Mouse (Mus musculus) G1E-ER4 (cell line): Measurements from ENCODE around the gene Rcsd1. TPM values are rescaled to one million over a fixed set of nuclear protein-coding genes. Genes with fewer than 3 reads are reported as not detected.

Source experiments
- GATA1 ChIP-seq: IDR thresholded peaks from one replicate; pipeline ENCODE4 v1.8.0; 2012; ENCODE audit warnings: low read length, inconsistent platforms
- polyA plus RNA-seq: library from polyadenylated mRNA; stranded (reverse); fragments of >175 nt; gene quantifications from 2 replicates; pipeline ENCODE4 v1.2.3, GENCODE M21; 2012

Rcsd1 gene
- polyA plus RNA-seq, result 5.5 and 6.9 TPM in 2 replicates

DNA sequence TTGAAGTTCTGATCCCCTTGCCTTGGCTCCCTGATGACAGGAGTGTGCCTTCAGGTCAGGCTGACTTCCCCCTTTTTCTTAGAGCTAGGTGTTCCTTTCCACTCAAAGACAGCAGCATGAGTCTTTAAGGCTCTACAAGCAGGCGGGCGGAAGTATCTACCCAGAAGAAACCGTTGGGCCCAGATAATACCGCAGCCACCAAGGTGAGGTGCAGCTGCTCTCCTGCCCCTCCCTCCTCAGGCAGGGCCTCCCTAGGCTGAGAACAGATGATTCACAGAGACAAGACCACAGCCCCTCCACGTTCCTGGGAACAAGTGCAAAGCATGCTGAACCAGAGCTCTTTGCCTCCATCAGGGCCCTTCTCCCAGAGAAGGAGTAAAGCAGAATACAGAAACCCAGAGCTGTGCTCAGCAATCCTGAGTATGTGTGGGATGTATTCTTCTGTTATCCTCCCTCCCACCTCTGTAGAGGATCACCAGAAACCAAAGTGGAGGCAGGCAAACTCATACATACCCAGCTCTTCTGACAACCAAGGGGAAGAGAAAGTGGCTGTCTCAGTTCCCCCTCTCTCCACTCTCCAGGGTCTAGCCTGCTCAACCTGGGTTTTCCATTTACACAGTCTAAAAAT is at the start of gene Rcsd1:
Rcsd1 (minus strand) TSS at position 129 of the 628 bp plus-strand sequence.
- no peak for TF ChIP-seq GATA1

GRCm38 (mm10) chr1:165755194-165755593 is 45.6 kb upstream of the Rcsd1 start:
- TF ChIP-seq GATA1, result no peak

DNA sequence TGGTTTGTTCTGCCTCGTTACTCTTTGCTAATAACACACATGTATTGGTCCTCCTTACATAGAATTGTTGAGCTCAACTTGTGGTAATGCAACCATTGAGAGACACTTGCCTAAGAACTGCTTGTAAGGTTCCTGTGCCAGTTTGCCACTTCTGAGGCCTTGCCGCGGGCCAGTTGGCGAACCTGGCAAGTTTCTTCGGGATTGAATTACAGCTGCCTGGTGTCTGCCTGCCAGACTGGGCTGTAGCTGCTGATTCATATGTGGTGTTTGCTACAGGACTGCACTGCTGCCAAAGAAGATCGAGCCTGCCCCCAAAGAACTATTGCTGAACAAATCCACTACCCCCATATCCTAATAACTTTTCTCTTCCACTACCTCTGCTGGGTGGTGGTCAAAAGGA is 44.6 kb upstream of the Rcsd1 start:
- no peak for TF ChIP-seq GATA1

GRCm38 (mm10) chr1:165751838-165752237 is 42.3 kb upstream of the Rcsd1 start:
- TF ChIP-seq GATA1, result no peak

- TF ChIP-seq GATA1, result no peak
Observed at GRCm38 (mm10) chr1:165751142-165751541, 41.6 kb upstream of the Rcsd1 start.

GRCm38 (mm10) chr1:165748053-165748452 is 38.5 kb upstream of the Rcsd1 start:
- no peak for TF ChIP-seq GATA1

GRCm38 (mm10) chr1:165741989-165742388 is 32.4 kb upstream of the Rcsd1 start:
- TF ChIP-seq GATA1, result no peak

DNA sequence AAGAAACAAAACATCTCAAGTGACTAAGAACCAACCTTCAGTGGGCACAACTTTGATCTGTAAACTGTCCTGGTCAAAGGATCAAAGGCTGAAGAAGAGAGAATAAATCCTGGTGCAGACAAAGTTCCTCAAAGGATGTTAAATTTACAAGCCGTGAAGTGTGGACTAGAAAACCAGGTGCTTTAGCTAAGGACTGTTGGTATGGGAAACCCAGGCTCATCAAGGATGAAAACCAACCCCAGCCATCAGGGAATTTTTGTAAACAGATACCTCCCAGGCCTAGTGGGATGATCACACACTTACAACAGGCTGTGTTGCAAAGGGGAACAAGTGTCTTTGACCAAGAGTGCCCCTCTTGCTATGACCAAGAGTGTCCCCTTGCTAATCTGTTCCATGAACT is 29.4 kb upstream of the Rcsd1 start:
- TF ChIP-seq GATA1, result no peak

DNA sequence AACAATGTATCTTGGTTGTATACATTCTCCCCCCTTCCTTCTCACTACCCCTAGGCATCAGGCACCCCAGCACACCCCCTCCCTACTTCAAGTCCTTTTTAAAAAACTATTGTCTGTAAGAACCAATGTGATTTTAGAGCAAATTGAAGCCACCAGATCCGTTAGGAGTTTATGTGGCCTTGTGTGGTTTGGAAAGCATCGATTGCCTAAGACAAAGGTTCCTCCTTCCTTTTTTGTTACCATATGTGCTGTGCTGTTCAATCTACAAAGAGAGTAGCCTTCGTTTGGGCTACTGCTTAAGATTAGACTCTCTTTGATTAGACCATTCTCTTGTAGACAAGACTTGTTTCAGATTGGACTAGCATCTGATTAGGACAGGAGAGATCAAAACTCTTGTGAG is 28.3 kb upstream of the Rcsd1 start:
- TF ChIP-seq GATA1, result no peak

GRCm38 (mm10) chr1:165737451-165737850 is 27.9 kb upstream of the Rcsd1 start:
- TF ChIP-seq GATA1, result no peak

DNA sequence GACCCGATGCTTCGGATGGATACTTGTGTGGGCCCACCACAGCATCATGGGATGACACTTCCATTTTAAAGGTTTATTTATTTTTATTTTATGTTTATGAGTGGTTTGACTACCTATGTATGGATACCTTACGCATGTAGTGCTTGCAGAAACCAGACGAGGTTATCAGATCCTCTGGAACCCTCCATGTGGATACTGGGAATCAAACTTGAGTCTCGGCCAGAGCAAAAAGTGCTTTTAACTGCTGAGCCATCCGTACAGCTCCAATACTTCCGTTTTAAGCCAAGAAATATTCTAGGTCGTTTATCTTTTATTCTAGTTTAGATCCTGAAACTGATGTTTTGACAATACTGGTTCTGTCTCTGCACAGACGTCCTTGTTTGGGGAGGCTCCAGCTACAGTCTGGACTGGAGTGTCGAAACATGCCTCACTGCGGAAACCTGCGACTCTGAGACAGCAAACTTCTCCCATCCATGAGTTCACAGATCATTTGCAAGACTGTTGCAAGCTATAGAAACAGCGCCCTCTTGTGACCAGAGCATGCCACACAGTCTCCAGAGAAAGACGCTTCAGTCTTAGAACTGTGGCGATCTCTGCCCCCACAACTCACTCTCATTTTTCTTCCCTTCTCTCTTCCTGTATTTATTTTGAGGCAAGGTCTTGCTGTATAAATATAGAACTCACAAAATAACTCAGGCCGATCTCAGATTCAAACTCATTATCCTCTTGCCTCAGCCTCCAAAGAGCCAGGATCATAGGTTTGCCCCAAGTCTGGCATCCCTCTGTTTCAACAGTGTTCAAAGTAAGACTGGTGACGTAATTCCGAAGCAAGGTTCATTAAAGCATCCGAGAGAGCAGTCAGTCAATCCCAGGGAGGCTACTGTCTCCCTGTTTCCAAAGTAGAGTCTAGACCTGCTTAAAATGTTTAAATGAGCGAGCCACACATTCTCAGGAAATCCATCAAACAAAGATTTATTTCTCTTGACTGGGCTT is 26.6 kb upstream of the Rcsd1 start:
- TF ChIP-seq GATA1, result no peak

DNA sequence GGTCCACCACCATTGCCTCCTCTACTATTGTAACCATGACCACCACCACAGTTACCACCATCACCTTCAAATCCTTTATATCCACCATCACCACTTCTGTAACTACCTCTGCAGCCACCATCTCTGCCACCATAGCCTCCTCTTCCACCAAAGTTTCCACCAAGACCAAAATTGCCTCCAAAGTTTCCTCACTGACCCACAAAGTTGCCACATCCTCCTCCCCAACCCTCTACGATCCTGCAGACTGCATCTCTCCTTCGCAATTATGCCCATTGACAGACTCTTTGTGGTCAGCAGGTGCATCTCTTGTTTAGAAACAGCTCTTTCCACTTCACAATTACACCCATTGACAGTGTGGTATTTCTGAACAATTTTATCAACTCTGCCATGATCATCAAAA is 25.3 kb upstream of the Rcsd1 start:
- TF ChIP-seq GATA1, result no peak

- no peak for TF ChIP-seq GATA1
Observed at GRCm38 (mm10) chr1:165731553-165731952, 22.0 kb upstream of the Rcsd1 start.

DNA sequence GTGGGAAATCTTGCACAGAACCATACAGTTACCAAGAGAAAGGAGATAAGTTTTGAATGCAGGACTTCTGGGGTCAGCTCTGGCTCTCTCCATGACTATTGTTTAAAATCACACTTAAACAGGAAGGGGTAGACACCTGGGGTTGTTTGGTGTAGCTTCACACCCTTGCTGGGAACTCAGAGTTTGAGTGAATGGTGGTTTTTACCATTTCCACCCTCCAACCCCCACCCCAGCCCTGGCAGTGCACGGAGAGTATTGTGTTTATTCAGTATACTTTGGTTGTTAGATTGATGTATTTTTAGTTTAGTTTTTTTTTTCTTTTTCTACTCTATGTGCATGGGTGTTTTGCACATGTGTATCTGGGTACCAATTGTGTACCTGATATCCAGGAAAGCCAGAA is 20.6 kb upstream of the Rcsd1 start:
- TF ChIP-seq GATA1, result no peak

- TF ChIP-seq GATA1, result no peak
Observed at GRCm38 (mm10) chr1:165728057-165728639, 18.6 kb upstream of the Rcsd1 start.

DNA sequence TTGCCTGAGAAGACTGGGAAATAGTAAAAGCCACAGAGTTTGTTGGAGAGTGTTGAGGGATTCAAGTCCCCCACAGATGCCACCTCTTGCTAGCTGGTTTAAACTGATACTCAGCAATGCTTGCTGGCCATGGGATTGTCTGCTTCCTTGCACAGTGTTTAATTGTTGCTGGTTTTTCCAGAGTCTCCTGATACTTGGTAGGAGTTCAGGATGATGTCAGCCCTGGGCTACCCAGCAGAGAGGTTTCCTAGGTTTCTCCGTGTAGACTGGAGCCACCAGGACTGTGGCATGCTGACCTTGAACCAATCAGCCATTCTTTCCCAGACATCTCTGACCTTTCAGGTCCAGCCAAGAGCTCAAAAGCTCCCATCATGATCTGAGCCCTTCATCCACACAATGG is 17.4 kb upstream of the Rcsd1 start:
- TF ChIP-seq GATA1, result no peak

DNA sequence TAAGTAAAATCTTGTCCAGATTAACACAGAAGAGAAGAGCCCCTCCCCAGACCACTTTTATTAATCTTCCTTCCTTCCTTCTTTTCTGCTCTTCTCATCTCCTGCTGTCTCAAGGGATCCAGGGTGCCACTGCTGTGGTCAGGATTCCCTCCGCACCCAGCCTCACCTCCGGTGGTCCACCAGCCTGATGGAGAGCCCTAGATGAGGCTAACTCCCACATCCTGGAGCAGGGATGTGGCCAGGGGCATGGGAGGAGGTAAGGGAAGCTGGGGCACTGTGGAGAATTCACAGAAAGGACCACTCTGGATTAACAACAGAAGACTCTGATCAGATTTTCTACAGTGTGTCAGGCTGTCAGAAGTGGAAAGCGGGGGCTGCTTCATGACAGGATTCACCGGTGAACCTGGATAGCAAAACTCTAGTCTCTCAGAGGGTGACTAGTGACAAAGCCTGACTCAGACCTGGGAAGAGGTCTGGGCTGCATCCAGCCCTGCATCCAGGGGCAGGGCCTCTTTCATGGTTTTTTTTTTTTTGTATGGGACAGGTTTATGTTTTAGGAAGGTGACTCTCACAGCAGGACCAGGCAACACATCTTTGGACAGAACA is 15.6 kb upstream of the Rcsd1 start:
- no peak for TF ChIP-seq GATA1
